Mouse (Mus musculus): Measurements from ENCODE around the gene Slc35a5.
A peak's percentile ranks its signal among the peaks of the same experiment; 100 is the strongest.

The Slc35a5 gene

GRCm38 (mm10) chr16:45110498-45110897, 48.0 kb downstream of the Slc35a5 start:
- no peak for DNase-seq

- DNase-seq: no peak
These were observed 50.2 kb downstream of the Slc35a5 start for GRCm38 (mm10) chr16:45108203-45108878.

- no peak for DNase-seq
These were observed 53.5 kb downstream of the Slc35a5 start for GRCm38 (mm10) chr16:45104993-45105392.

- DNase-seq: no peak
These were observed 57.6 kb downstream of the Slc35a5 start for GRCm38 (mm10) chr16:45100892-45101291.

GRCm38 (mm10) chr16:45098886-45099210, 59.7 kb downstream of the Slc35a5 start:
- no peak for DNase-seq

- DNase-seq: no peak
These were observed 60.2 kb downstream of the Slc35a5 start for GRCm38 (mm10) chr16:45098186-45098885.

GRCm38 (mm10) chr16:45097467-45097866, 61.0 kb downstream of the Slc35a5 start:
- DNase-seq: no peak

- peak; percentile 29 to 51 for DNase-seq
These were observed 62.7 kb downstream of the Slc35a5 start for GRCm38 (mm10) chr16:45095561-45096482.

- DNase-seq: no peak
These were observed 63.5 kb downstream of the Slc35a5 start for GRCm38 (mm10) chr16:45095030-45095429.

GRCm38 (mm10) chr16:45094136-45094756, 64.3 kb downstream of the Slc35a5 start:
- peak; percentile 5 to 7 for DNase-seq

- no peak for DNase-seq
These were observed 65.3 kb downstream of the Slc35a5 start, which contains the start of gene Ccdc80 for GRCm38 (mm10) chr16:45093137-45093731. Gene Ccdc80 (plus strand): TSS chr16:45093402.

GRCm38 (mm10) chr16:45090005-45090404, 68.5 kb downstream of the Slc35a5 start:
- peak; percentile 91 to 92 for DNase-seq
